Mouse (Mus musculus) kidney, embryonic 15.5 days (tissue): Measurements from ENCODE around the gene Plekhg3. TPM values are rescaled to one million over a fixed set of nuclear protein-coding genes. Genes with fewer than 3 reads are reported as not detected.

ENCODE experiments used
- ATAC-seq: fragments of 200-750 bp; cut with Nextera tagmentation; replicated peaks from 2 replicates; pipeline ENCODE4 v1.8.0; 2017; ENCODE audit warnings: moderate TSS enrichment; ENCODE audit not compliant: low FRiP score
- H3K27ac ChIP-seq: fragments of 300-500 bp; sonication (generic); 2 replicates; pipeline ENCODE4 v1.5.1; 2015; ENCODE audit warnings: mild to moderate bottlenecking, inconsistent platforms
- H3K27me3 ChIP-seq: fragments of 300-500 bp; sonication (generic); 2 replicates; pipeline ENCODE4 v1.6.1; 2015; ENCODE audit warnings: inconsistent platforms
- H3K36me3 ChIP-seq: fragments of 300-500 bp; sonication (generic); 2 replicates; pipeline ENCODE4 v1.6.1; 2015; ENCODE audit warnings: inconsistent platforms
- H3K4me1 ChIP-seq: fragments of 300-500 bp; sonication (generic); 2 replicates; pipeline ENCODE4 v1.6.1; 2015; ENCODE audit warnings: inconsistent platforms
- H3K4me2 ChIP-seq: fragments of 300-500 bp; sonication (generic); 2 replicates; pipeline ENCODE4 v1.6.1; 2015; ENCODE audit warnings: moderate library complexity, mild to moderate bottlenecking, inconsistent platforms
- H3K4me3 ChIP-seq: fragments of 300-500 bp; sonication (generic); replicated peaks from 2 replicates; pipeline ENCODE4 v1.5.1; 2015; ENCODE audit warnings: mild to moderate bottlenecking, inconsistent platforms
- H3K9ac ChIP-seq: fragments of 300-500 bp; sonication (generic); 2 replicates; pipeline ENCODE4 v1.6.1; 2015; ENCODE audit warnings: mild to moderate bottlenecking, inconsistent platforms
- H3K9me3 ChIP-seq: fragments of 300-500 bp; sonication (generic); replicated peaks from 2 replicates; pipeline ENCODE4 v1.6.1; 2016; ENCODE audit warnings: inconsistent platforms
- WGBS: fragments of 180-500 bp; shearing (Covaris S2); methylation state at CpG from one replicate; pipeline ENCODE4 v1.1.7; 2015; ENCODE audit warnings: mixed read lengths; 5-methylcytosine and 5-hydroxymethylcytosine counted together
- polyA plus RNA-seq: library from polyadenylated mRNA; unstranded; fragments of >200 nt; fragmentation: Nextera tagmentation; extraction: Ambion mirVana; gene quantifications from 2 replicates; pipeline ENCODE4 v1.2.1, GENCODE M21; 2015

The Plekhg3 gene
- polyA plus RNA-seq, 1 experiment from 2014 or later = 18.2 TPM

DNA sequence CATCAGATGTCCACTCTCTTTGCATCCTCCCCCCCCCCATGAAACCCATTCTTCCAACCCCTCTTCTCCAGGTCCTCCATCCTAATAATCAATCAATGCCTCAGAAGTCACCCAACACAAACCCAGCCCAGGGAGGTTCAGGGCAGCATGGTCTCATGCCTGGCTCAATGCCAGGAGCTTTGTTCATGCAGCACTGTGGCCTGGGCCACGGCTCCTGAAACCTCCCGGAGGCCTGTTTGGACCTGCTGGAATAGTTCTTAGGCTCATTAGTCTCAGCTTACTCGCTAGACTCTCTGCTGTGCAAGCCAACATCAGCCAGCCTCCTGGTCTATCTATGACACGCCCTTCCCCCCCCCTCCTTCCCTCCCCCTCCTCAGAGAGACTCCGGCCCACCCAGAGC, 27.7 kb upstream of the Plekhg3 start:
- Histone ChIP-seq H3K27ac (peak overlapping the region; percentile 73), H3K36me3 (no peaks in the 10 kb centered on the region), H3K4me2 (no peak overlapping the region), H3K9me3 (no peaks in the 10 kb centered on the region), H3K9ac (no peak overlapping the region), H3K4me3 (no peak overlapping the region), H3K27me3 (no peaks in the 10 kb centered on the region), H3K4me1 (peaks cover 34% of the 10 kb centered on the region)
- WGBS = 43% methylated on average over 5 of the region's 5 CpGs
- peak; percentile 68 for ATAC-seq

- ATAC-seq = no peak
- 63% methylated on average over 2 of the region's 2 CpGs for WGBS
Observed at GRCm38 (mm10) chr12:76506522-76506921, 24.2 kb upstream of the Plekhg3 start.

GRCm38 (mm10) chr12:76507791-76508190, 22.9 kb upstream of the Plekhg3 start:
- Histone ChIP-seq H3K27me3 (no peaks in the 10 kb centered on the region), H3K27ac (peak overlapping the region; percentile 70), H3K4me2 (no peak overlapping the region), H3K4me3 (no peak overlapping the region), H3K36me3 (no peaks in the 10 kb centered on the region), H3K4me1 (peaks cover 40% of the 10 kb centered on the region), H3K9me3 (no peaks in the 10 kb centered on the region), H3K9ac (no peak overlapping the region)
- 38% methylated on average over 5 of the region's 5 CpGs for WGBS
- peak; percentile 45; the same call in 1 of the 2 replicates for ATAC-seq

More at GRCm38 (mm10) chr12:76506522-76506921, 24.2 kb upstream of the Plekhg3 start:
- no peaks in the 10 kb centered on the region for H3K27me3 ChIP-seq
- H3K9me3 ChIP-seq = no peaks in the 10 kb centered on the region
- no peak overlapping the region for H3K4me2 ChIP-seq
- peaks cover 45% of the 10 kb centered on the region for H3K4me1 ChIP-seq
- H3K4me3 ChIP-seq = no peak overlapping the region
- no peak overlapping the region for H3K9ac ChIP-seq
- H3K27ac ChIP-seq = peak overlapping the region; percentile 54
- H3K36me3 ChIP-seq = no peaks in the 10 kb centered on the region

DNA sequence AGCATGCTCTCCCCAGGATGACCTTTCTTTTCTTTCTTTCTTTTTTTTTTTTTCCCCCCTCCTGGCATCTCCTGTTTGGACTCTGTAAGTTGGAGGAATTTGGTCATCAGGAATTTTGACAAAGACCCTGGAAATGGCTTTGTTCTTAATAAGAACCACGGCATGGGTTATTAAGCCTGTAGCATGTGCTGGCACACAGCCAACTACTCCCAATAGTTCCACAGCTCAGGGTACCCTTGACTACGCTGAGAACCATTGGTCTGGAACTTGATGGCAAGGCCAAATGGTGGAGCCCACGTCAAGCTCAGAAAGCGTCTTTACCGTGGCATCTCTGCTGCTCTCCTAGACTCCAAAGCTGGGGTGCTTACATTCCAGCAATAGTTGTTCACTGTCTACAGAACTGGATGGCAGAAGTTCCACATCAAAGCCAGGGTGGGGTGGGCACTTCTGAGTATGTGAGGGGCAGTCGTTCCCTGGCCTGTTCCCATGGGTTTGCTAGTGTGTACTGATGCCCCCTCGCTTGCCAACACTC, 21.7 kb upstream of the Plekhg3 start:
- no peaks in the 10 kb centered on the region for H3K9me3 ChIP-seq
- no peak overlapping the region for H3K9ac ChIP-seq
- no peak overlapping the region for H3K4me2 ChIP-seq
- H3K36me3 ChIP-seq = no peaks in the 10 kb centered on the region
- peaks cover 33% of the 10 kb centered on the region for H3K4me1 ChIP-seq
- ATAC-seq = peak; percentile 71
- H3K4me3 ChIP-seq = no peak overlapping the region
- peak overlapping the region; percentile 70 for H3K27ac ChIP-seq
- 57% methylated on average over 7 of the region's 7 CpGs for WGBS
- no peaks in the 10 kb centered on the region for H3K27me3 ChIP-seq

DNA sequence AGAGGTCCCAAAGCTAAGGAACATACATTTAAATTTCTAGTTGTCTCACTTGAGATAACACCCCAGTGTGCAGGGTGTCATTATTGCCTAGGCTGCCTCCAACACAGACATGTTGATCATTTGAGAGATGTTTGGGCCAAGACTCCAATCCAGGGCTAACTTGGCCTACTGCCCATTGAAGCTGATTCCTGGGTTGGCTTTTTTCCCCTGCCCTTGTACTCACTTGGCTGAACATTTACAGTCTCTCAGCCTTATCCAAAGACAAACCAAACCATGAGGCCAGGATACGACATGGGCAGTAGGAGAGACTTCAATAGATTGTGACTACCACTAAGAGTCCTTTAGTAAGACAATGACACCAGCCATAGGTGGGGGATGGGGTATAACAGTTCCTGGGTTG, 18.0 kb upstream of the Plekhg3 start:
- Histone ChIP-seq H3K9ac (no peak overlapping the region), H3K27ac (0 out of 2 replicates have a peak overlapping the region, but pooled peaks have one; percentile 13), H3K9me3 (no peaks in the 10 kb centered on the region), H3K4me3 (no peak overlapping the region), H3K4me1 (peaks cover 25% of the 10 kb centered on the region), H3K36me3 (no peaks in the 10 kb centered on the region), H3K4me2 (no peak overlapping the region), H3K27me3 (no peaks in the 10 kb centered on the region)
- 52% methylated on average over 1 of the region's 1 CpGs for WGBS
- no peak for ATAC-seq

- Histone ChIP-seq H3K4me3 (no peak overlapping the region), H3K4me1 (peaks cover 8% of the 10 kb centered on the region), H3K27me3 (no peaks in the 10 kb centered on the region), H3K9ac (no peak overlapping the region), H3K9me3 (no peaks in the 10 kb centered on the region), H3K4me2 (no peak overlapping the region), H3K27ac (no peak overlapping the region), H3K36me3 (no peaks in the 10 kb centered on the region)
- ATAC-seq = peak; percentile 36; the same call in 1 of the 2 replicates
- WGBS = 14% methylated on average over 4 of the region's 4 CpGs
Observed at GRCm38 (mm10) chr12:76514842-76515241, 15.8 kb upstream of the Plekhg3 start.

- WGBS = 87% methylated on average over 9 of the region's 9 CpGs
- no peaks in the 10 kb centered on the region for H3K27me3 ChIP-seq
- H3K36me3 ChIP-seq = no peaks in the 10 kb centered on the region
- ATAC-seq = no peak
- no peak overlapping the region for H3K4me2 ChIP-seq
- H3K4me3 ChIP-seq = no peak overlapping the region
- peaks cover 12% of the 10 kb centered on the region for H3K4me1 ChIP-seq
- no peaks in the 10 kb centered on the region for H3K9me3 ChIP-seq
- H3K9ac ChIP-seq = no peak overlapping the region
- H3K27ac ChIP-seq = no peak overlapping the region
Observed at GRCm38 (mm10) chr12:76518000-76518399, 12.7 kb upstream of the Plekhg3 start.

DNA sequence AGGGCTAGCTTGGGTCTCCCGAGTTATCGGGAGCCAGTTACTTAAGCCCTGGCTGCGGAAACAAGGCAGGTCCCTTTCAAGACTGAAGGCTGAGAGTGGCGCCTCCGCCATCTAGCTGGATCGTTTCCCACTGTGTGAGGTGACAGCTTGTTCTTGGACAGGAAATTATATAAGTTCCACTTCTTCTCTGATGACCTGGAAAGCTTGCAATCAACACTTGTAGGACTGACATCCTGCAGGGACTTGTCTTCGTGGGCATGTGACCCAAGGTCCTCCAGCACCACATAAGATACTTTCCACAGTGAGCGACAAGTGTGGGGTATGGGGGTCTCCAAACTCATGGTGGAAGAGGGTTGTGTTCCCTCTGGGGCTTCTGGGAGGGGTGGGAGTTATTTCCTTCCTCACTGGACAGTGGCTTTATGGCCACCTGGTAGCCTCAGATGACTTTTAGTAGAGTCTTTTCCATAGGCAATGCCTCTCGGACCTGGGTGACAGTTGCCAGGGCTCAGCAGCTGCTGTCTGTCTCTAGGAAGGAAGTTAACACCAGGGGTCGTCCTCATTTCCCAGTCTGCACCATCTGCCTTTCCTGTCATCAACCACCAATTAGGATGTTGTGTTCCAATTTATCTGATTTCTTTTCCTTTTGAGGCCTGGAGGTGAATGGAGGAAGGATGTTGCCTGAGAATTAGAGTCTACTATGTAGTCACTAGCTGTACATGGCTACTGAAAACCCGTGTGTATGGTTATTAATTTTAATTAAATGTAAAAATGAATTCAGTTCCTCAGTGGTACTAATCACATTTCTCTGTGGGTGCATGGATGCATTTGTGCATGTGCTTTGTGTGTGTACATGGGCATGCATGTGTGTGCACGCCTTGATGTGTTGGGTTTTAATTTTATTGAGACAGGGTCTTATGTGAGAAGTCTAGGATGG, 11.5 kb upstream of the Plekhg3 start:
- no peaks in the 10 kb centered on the region for H3K9me3 ChIP-seq
- no peak overlapping the region for H3K4me2 ChIP-seq
- H3K4me1 ChIP-seq = peaks cover 12% of the 10 kb centered on the region
- no peak overlapping the region for H3K4me3 ChIP-seq
- no peaks in the 10 kb centered on the region for H3K27me3 ChIP-seq
- H3K36me3 ChIP-seq = no peaks in the 10 kb centered on the region
- ATAC-seq = no peak
- no peak overlapping the region for H3K27ac ChIP-seq
- 71% methylated on average over 12 of the region's 12 CpGs for WGBS
- H3K9ac ChIP-seq = no peak overlapping the region

- no peak overlapping the region for H3K4me2 ChIP-seq
- no peak for ATAC-seq
- 69% methylated on average over 5 of the region's 5 CpGs for WGBS
- H3K9me3 ChIP-seq = no peaks in the 10 kb centered on the region
- no peaks in the 10 kb centered on the region for H3K36me3 ChIP-seq
- no peak overlapping the region for H3K4me3 ChIP-seq
- no peak overlapping the region for H3K9ac ChIP-seq
- no peak overlapping the region for H3K27ac ChIP-seq
- H3K27me3 ChIP-seq = no peaks in the 10 kb centered on the region
- H3K4me1 ChIP-seq = peaks cover 10% of the 10 kb centered on the region; the same call in 1 of the 2 replicates
Observed at GRCm38 (mm10) chr12:76523654-76524053, 7.0 kb upstream of the Plekhg3 start.

GRCm38 (mm10) chr12:76524915-76525314, 5.8 kb upstream of the Plekhg3 start:
- H3K27me3 ChIP-seq = no peaks in the 10 kb centered on the region
- H3K36me3 ChIP-seq = no peaks in the 10 kb centered on the region
- H3K4me3 ChIP-seq = no peak overlapping the region
- no peaks in the 10 kb centered on the region for H3K9me3 ChIP-seq
- no peak overlapping the region for H3K27ac ChIP-seq
- no peak overlapping the region for H3K4me2 ChIP-seq
- ATAC-seq = no peak
- H3K4me1 ChIP-seq = peaks cover 16% of the 10 kb centered on the region
- 83% methylated on average over 3 of the region's 3 CpGs for WGBS
- no peak overlapping the region for H3K9ac ChIP-seq

GRCm38 (mm10) chr12:76527245-76527881, 3.3 kb upstream of the Plekhg3 start:
- Histone ChIP-seq H3K4me3 (no peak overlapping the region), H3K27me3 (0 out of 2 replicates have a peak, but pooled peaks cover 2% of the 10 kb centered on the region), H3K4me2 (no peak overlapping the region), H3K9ac (no peak overlapping the region), H3K27ac (no peak overlapping the region), H3K4me1 (peaks cover 33% of the 10 kb centered on the region), H3K9me3 (no peaks in the 10 kb centered on the region), H3K36me3 (no peaks in the 10 kb centered on the region)
- WGBS = 60% methylated on average over 9 of the region's 9 CpGs
- no peak for ATAC-seq

DNA sequence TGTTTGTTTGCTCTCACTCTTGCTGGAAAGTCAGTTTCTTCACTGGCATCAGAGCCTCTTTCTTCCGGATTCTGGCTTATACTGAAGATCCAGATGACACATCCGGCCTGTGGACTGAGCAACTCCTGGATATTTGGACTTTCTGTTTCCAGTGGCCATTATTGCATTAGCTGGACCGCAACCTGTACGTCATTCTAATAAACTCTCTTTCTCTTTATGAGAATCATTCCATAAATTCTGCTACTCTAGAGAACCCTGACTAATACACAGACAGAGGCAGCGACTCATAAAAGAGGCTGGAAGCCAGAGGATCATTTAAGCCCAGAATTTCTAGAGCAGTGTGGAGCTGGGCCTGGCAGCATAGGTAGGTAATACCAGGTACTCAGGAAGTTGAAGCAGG, 1.9 kb upstream of the Plekhg3 start:
- peaks cover 42% of the 10 kb centered on the region for H3K4me1 ChIP-seq
- WGBS = 90% methylated on average over 5 of the region's 5 CpGs
- no peak overlapping the region for H3K4me2 ChIP-seq
- no peak overlapping the region for H3K27ac ChIP-seq
- H3K4me3 ChIP-seq = no peak overlapping the region
- no peak overlapping the region for H3K9ac ChIP-seq
- H3K36me3 ChIP-seq = no peaks in the 10 kb centered on the region
- 0 out of 2 replicates have a peak, but pooled peaks cover 2% of the 10 kb centered on the region for H3K27me3 ChIP-seq
- no peak for ATAC-seq
- no peaks in the 10 kb centered on the region for H3K9me3 ChIP-seq
